In the genomic region with DNA sequence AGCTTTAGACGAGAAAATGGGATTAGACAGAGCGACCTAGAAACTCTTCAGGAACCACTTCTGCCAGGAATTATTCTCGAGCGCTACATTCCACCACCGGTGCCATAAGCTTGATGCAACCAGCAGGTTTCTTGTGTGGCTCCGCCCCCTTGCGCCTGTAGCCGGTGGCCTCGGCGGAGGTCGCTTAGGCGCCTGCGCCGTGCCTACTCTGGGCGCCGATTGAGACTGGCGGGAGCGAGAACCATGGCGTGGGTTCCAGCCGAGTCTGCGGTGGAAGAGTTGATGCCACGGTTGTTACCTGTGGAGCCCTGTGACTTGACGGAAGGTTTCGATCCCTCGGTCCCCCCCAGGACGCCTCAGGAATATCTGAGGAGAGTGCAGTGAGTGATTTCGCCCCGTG, we compare ENCODE assay signal across 8 mouse cellular contexts. TPM values are rescaled to one million over a fixed set of nuclear protein-coding genes. Genes with fewer than 3 reads are reported as not detected.
DNase-seq lines count a peak whose midpoint lies in the region; ATAC-seq and TF ChIP-seq lines count a peak whose summit lies in the region.

A gene (plus strand): TSS at position 160 of the 400 bp plus-strand sequence.

- under 1% methylated on average over 28 of the region's 28 CpGs for WGBS in heart, embryonic 12.5 days
- WGBS in kidney, postnatal 0 days = under 1% methylated on average over 28 of the region's 28 CpGs
- under 1% methylated on average over 28 of the region's 28 CpGs for WGBS in liver, embryonic 11.5 days
- 0% methylated on average over 28 of the region's 28 CpGs for WGBS in stomach, embryonic 14.5 days

- peak within 1 kb of the TSS; percentile 73 for H3K4me2 ChIP-seq in heart, embryonic 12.5 days
- H3K4me2 ChIP-seq in kidney, postnatal 0 days (ENCODE audit: low read length) = peak within 1 kb of the TSS; percentile 85
- peak within 1 kb of the TSS; percentile 78 for H3K4me2 ChIP-seq in liver, embryonic 11.5 days
- peak within 1 kb of the TSS; percentile 87 for H3K4me2 ChIP-seq in stomach, embryonic 14.5 days (replicated peaks; ENCODE audit: low read depth, low read length)

- H3K4me3 ChIP-seq in heart, embryonic 12.5 days = peak within 1 kb of the TSS; percentile 86
- H3K4me3 ChIP-seq in kidney, postnatal 0 days (replicated peaks; ENCODE audit: low read depth, low read length) = peak within 1 kb of the TSS; percentile 70
- H3K4me3 ChIP-seq in liver, embryonic 11.5 days (ENCODE audit: low read depth, low read length) = peak within 1 kb of the TSS; percentile 63
- H3K4me3 ChIP-seq in stomach, embryonic 14.5 days (ENCODE audit: low read depth, low read length) = peak within 1 kb of the TSS; percentile 88

- H3K27ac ChIP-seq in heart, embryonic 12.5 days (ENCODE audit: poor library complexity, severe bottlenecking) = peak within 1 kb of the TSS; percentile 87
- peak within 1 kb of the TSS; percentile 77 for H3K27ac ChIP-seq in kidney, postnatal 0 days
- peak within 1 kb of the TSS; percentile 82 for H3K27ac ChIP-seq in liver, embryonic 11.5 days (ENCODE audit: low read depth, low read length)
- H3K27ac ChIP-seq in stomach, embryonic 14.5 days (ENCODE audit: low read length) = peak within 1 kb of the TSS; percentile 89

- peak; percentile 50 for TF ChIP-seq CTCF in kidney, postnatal 0 days (IDR thresholded peaks at IDR 0.05; ENCODE audit: low read depth)

- no peaks in the 10 kb centered on the region for H3K27me3 ChIP-seq in heart, embryonic 12.5 days (replicated peaks)
- no peaks in the 10 kb centered on the region for H3K27me3 ChIP-seq in kidney, postnatal 0 days (ENCODE audit: insufficient read depth, low read length)
- H3K27me3 ChIP-seq in liver, embryonic 11.5 days (replicated peaks; ENCODE audit: control insufficient read depth, insufficient read depth, low read length) = no peaks in the 10 kb centered on the region
- no peaks in the 10 kb centered on the region for H3K27me3 ChIP-seq in stomach, embryonic 14.5 days (ENCODE audit: control insufficient read depth, insufficient read depth, low read length)

- DNase-seq in B cell, adult 2 months = peak; percentile 90 to 91
- peak; percentile 97 for DNase-seq in brain, adult 2 months (ENCODE audit: low read depth, low spot score)
- peak; percentile 96 for DNase-seq in kidney, postnatal 0 days (ENCODE audit: low spot score)
- DNase-seq in liver, embryonic 11.5 days (ENCODE audit: low spot score) = peak; percentile 84
- peak; percentile 94 for DNase-seq in naive thymus-derived CD4-positive, alpha-beta T cell, adult 2 months (ENCODE audit: low read depth)

- H3K9ac ChIP-seq in heart, embryonic 12.5 days = peak within 1 kb of the TSS; percentile 87
- peak within 1 kb of the TSS; percentile 82 for H3K9ac ChIP-seq in kidney, postnatal 0 days (ENCODE audit: low read depth, low read length)
- peak within 1 kb of the TSS; percentile 90 for H3K9ac ChIP-seq in liver, embryonic 11.5 days (ENCODE audit: low read depth, low read length)
- peak within 1 kb of the TSS; percentile 78 for H3K9ac ChIP-seq in stomach, embryonic 14.5 days (replicated peaks; ENCODE audit: low read depth, low read length)

- peak; percentile 83 for ATAC-seq in erythroblast, adult 5-6 weeks (replicated peaks; ENCODE audit: low FRiP score, poor library complexity, severe bottlenecking)
- peak; percentile 83 for ATAC-seq in heart, embryonic 12.5 days (ENCODE audit: insufficient number of reproducible peaks, low FRiP score)
- ATAC-seq in kidney, postnatal 0 days (replicated peaks; ENCODE audit: low FRiP score, low read depth) = peak; percentile 65
- ATAC-seq in liver, embryonic 11.5 days (replicated peaks; ENCODE audit: low FRiP score) = peak; percentile 81
- ATAC-seq in stomach, embryonic 14.5 days (ENCODE audit: insufficient number of reproducible peaks, insufficient read depth, low FRiP score, low read depth) = peak; percentile 78

- H3K36me3 ChIP-seq in heart, embryonic 12.5 days = peaks cover 23% of the 10 kb centered on the region
- 0 out of 2 replicates have a peak, but pooled peaks cover 4% of the 10 kb centered on the region for H3K36me3 ChIP-seq in kidney, postnatal 0 days (ENCODE audit: insufficient read depth, low read length)
- H3K36me3 ChIP-seq in liver, embryonic 11.5 days (ENCODE audit: control insufficient read depth, insufficient read depth, low read length) = peaks cover 8% of the 10 kb centered on the region
- peaks cover 3% of the 10 kb centered on the region; the same call in 1 of the 2 replicates for H3K36me3 ChIP-seq in stomach, embryonic 14.5 days (ENCODE audit: control insufficient read depth, insufficient read depth, low read length)

- H3K4me1 ChIP-seq in heart, embryonic 12.5 days (replicated peaks) = peaks cover 22% of the 10 kb centered on the region
- peaks cover 12% of the 10 kb centered on the region for H3K4me1 ChIP-seq in kidney, postnatal 0 days (replicated peaks; ENCODE audit: insufficient read depth, low read length)
- H3K4me1 ChIP-seq in liver, embryonic 11.5 days (replicated peaks; ENCODE audit: control insufficient read depth, insufficient read depth, low read length) = peaks cover 8% of the 10 kb centered on the region
- H3K4me1 ChIP-seq in stomach, embryonic 14.5 days (ENCODE audit: control insufficient read depth, insufficient read depth, low read length) = peaks cover 12% of the 10 kb centered on the region

- H3K9me3 ChIP-seq in heart, embryonic 12.5 days (replicated peaks) = no peaks in the 10 kb centered on the region
- H3K9me3 ChIP-seq in kidney, postnatal 0 days (replicated peaks; ENCODE audit: low read length) = no peaks in the 10 kb centered on the region
- no peaks in the 10 kb centered on the region for H3K9me3 ChIP-seq in liver, embryonic 11.5 days (ENCODE audit: control insufficient read depth, low read length)
- H3K9me3 ChIP-seq in stomach, embryonic 14.5 days (ENCODE audit: control insufficient read depth, low read depth, low read length) = no peaks in the 10 kb centered on the region

RNA-seq across cellular contexts. Expression of the gene that starts here (rescaled TPM):
- 8.4 and 12.3 TPM in 2 replicates for total RNA-seq in erythroblast, adult 5-6 weeks (2015; ENCODE audit: low replicate concordance)
- total RNA-seq in erythroblast, adult 5-6 weeks (2017; ENCODE audit: low replicate concordance) = 3.2 and 9.5 TPM in 2 replicates
- polyA plus RNA-seq in heart, embryonic 12.5 days (2016; fragmentation: Nextera tagmentation; extraction: Ambion mirVana) = 25.4 and 25.9 TPM in 2 replicates
- 20.1 and 23.5 TPM in 2 replicates for polyA plus RNA-seq in kidney, postnatal 0 days (2015; fragmentation: Nextera tagmentation; extraction: Ambion mirVana)
- 33.9 and 36.5 TPM in 2 replicates for polyA plus RNA-seq in liver, embryonic 11.5 days (2014; fragmentation: Nextera tagmentation; extraction: Ambion mirVana)
- 23.8 and 29.8 TPM in 2 replicates for polyA plus RNA-seq in stomach, embryonic 14.5 days (2014; fragmentation: Nextera tagmentation; extraction: Ambion mirVana)

Comparison
In these comparisons a context has a peak if more than half of its experiments do, and no peak if none do; other contexts are left out.
1. Peak in every context shown above with its lines: DNase-seq, ATAC-seq, H3K4me3 ChIP-seq and H3K27ac ChIP-seq.